Mouse (Mus musculus) thymus, postnatal 10 days (tissue): ENCODE data around the gene Zbp1.

ENCODE experiments used
- DNase-seq, 2 experiments: peaks; one replicate each; pipeline ENCODE4 v3.0.0; 2021; ENCODE audit warnings: low spot score in 2 of 2

The Zbp1 gene

DNA sequence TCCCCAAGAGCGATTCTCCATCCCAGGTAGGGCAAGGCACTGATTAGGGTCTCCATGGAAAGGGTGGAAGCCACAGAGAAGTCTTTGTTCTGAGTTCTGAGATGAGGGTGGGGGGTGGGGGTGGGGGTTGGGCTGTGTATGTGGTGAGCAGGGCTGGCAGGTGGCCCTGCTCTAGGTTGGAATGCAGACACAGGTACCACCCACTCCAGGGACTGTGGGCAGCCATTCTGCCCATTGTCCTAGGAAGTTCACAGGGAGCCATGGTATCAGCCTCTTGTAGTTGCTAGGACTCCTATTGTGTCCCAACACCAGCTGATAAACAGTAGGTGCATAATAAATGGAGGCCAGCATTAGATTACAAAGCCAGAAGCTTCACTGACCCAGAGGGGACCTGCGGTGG is 28.5 kb upstream of the Zbp1 start:
- no peak for DNase-seq

GRCm38 (mm10) chr2:173246688-173247087 is 28.0 kb upstream of the Zbp1 start:
- DNase-seq = no peak

GRCm38 (mm10) chr2:173245258-173245657 is 26.5 kb upstream of the Zbp1 start:
- DNase-seq = no peak

DNA sequence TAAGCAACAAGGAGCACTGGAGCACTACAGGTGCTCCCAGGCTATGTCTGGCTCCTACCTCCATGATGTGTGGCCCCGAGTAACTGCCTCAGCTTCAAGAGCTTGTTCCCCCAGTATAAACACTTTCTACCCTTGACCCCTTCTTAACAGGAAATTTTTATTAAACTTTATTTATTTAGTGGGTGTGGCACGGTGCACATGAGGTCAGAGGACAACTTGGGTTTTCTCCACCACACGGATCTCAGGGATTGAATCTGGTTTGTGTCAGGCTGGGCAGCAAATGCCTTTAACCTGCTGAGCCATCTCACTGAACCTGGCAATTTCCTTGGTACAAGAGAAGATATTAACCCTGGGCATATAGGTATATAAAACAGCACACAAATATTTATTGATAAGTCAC is 25.4 kb upstream of the Zbp1 start:
- no peak for DNase-seq

DNA sequence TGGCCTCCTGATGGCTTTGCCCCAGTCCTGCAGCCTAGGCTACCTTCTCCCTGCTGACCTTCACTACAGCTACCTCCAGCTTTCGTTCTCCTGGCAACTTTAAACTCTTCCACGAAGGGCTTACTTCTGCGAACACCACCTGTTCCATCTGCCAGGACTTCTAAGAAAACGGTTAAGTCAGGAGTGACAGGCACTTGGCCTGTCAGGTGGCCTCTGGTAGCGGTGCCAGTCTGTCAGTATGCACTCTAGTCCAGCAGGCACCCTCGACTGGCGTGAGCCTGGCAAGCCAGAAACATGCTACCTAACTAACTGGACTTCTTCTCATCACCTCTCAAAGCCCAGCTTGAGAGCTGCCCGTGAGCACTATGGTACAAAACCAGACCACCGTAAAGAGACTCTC is 24.9 kb upstream of the Zbp1 start:
- no peak for DNase-seq

DNA sequence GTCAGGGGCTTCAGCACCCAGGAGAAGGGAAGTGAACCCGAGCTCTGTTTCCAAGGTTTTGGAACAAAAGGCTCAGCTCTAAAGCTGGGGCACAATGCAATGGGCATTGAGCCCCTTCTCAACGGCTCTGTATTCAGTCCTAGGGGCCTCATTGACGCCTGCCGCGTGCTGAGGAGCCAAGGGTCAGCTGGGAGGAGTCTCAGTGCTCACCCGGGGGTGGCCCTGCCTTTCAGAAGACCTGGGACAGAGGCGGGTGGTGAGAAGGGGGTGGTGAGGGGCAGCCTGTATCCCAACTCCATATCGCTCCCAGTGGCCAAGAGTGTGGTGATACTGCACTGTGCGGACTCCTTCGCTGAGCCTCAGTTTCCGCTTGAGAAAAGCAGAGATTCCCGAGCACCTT is 24.2 kb upstream of the Zbp1 start:
- no peak for DNase-seq

DNA sequence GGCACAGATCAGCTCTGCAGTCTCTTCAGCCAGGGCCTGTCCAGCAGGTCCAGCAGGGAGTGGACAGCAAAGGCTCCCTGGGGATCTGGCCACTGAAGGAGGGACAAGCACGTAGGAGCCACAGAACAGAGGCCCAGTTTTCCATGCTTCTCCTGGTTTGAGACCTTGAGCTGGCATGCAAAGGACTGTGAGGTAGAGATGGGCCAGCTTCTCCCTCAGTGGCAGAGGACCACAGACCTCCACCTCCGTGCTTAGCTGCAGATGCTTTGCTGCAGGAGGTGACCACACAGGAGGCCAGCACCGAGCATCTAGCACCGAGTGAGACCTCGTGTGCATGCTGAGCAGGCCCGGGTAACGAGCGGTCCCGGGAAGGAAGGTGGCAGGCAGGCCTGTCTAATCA is 22.0 kb upstream of the Zbp1 start:
- no peak for DNase-seq

GRCm38 (mm10) chr2:173238522-173238921 is 19.8 kb upstream of the Zbp1 start:
- DNase-seq = no peak

DNA sequence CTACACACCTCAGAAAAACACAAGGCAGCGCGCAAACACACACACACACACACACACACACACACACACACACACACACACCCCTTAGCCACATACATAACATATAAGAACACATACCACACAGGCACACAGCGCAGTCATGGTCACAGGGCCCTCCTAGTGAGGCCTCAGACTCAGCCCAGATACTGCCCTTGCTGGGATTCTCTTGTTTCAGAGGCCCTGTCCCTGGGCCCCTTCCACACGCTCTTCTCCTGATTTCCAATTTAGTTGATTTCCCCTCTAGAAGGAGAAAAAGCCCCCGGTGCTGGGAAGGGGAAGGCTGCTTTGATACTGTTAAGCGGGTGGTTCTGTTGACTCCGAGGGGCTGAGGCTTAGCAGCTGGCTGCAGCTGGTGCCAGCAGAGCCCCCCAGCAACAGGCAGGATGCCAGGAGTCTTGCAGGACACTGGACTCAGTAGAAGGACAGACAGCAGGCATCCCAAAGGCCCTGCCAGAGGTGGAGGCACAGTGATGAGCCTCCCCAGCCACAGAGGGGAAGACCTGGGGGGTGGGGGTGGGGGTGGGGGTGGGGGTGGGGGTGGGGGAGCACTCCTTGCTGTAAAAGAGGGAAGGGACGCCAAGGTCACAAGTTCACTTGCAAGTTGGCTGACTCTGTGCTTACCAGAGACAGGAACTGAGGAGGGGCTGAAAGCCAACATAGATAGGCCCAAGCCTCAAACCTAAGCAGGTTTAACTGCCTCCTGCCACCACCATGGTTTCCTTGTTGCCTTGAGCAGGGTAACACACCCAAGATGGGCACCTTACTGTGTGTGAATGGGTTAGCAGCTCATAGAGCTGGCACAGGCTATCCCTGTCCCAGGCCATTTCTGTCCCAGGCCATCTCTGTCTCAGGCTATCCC is 17.0 kb upstream of the Zbp1 start:
- DNase-seq = no peak

DNA sequence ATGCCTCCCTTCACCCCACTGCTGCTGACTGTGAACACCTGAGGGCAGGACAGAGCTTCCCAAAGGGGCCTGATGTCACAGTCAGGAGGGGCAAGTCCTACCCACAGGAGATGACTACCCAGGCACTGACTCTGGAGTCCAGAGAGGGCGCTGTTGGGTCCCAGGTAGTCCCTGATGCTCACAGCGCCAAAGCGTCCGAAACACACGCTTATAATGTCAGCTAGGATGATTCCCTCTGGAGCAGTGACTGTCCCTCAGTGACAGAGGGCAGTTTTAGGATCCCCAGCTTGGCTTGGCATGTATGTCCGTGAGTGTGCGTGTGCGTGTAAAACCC is 14.0 kb upstream of the Zbp1 start:
- no peak for DNase-seq

DNA sequence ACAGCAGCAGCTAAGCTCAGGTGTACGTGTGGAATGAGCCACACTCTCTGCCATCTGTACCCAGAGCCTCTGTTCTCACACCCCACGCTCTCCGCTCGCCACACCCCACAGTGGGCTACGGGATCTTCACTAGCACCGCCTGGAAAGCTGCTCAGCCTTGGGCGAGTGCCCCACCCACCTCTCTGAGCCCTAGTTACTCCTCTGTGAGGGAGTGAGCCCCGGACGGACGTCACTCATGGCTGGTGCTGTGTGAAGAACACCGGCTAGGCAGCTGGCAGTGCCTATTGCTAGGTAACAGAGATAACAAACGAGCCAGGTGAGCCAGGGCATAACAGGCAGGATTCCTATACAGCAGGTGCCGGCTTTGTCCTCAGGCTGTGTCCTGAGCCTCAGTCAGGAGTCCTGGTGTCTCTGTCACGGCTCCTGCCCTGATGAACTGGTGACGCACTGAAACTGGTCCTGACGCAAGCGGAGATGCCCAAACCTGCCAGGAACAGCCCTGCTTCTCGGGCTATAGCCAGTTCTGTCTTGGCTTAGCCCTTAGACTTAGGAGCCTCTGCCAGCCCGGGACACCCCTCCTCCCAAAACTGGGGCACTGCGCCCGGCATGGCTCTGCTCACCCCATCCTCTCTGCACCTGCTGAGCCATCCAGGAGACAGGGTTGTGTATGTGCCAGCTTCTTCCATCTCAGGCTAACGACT is 13.5 kb upstream of the Zbp1 start:
- DNase-seq = no peak

DNA sequence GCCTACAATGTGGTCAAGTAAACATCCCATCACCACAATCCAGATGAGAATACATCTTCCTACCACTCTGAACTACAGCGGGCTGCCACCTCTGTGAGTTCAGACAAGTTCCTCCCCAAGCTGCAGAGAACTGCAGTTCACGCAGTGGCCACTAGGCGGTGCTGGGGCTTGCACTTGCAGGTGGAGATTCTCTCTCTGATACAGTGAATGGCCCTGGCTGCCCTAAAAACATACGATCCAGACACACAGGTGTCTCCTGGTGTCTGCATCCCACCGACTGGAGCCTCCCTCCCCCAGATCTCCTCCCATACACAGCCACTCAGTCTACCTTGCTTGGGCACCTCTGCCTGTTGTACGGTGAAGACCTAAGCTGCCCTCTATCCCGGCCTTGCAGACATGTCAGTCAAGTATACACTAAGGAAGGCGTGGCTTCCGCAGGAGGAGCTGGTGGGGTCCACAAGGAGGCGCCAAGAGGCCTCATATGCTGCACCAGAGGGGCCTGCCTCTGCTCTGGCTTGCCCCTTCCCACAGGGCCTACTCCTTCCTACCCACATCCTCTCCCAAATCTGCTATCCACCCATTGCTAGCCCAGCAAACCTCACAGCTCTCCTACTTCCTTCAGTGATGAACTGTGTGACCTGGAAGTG is 11.0 kb upstream of the Zbp1 start:
- peak; percentile 96 to 98 for DNase-seq

- DNase-seq = no peak
Measured at GRCm38 (mm10) chr2:173228567-173228966, 9.8 kb upstream of the Zbp1 start.

- DNase-seq = no peak
Measured at GRCm38 (mm10) chr2:173226792-173227191, 8.1 kb upstream of the Zbp1 start.

- DNase-seq = no peak
Measured at GRCm38 (mm10) chr2:173225906-173226305, 7.2 kb upstream of the Zbp1 start.

DNA sequence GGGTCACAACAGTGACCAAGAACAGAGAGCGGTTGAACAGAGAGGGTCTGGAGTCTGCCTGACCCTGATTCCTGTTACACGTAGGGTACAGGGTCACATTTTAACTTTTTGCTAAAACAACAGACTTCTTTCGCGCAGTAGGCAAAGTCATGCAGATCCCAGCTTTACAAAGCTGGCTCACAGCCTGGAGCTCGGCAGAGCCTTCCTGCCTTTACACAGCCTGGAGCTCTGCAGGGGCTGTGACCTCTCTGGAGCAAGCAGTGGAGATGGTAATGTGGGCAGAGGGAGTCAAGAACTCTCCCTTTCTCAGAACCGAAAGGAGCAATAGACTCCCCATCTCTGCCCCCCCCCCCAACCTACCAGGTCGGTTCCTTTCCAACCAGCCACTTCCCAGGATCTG is 6.1 kb upstream of the Zbp1 start:
- no peak for DNase-seq

GRCm38 (mm10) chr2:173224097-173224496 is 5.4 kb upstream of the Zbp1 start:
- no peak for DNase-seq

DNA sequence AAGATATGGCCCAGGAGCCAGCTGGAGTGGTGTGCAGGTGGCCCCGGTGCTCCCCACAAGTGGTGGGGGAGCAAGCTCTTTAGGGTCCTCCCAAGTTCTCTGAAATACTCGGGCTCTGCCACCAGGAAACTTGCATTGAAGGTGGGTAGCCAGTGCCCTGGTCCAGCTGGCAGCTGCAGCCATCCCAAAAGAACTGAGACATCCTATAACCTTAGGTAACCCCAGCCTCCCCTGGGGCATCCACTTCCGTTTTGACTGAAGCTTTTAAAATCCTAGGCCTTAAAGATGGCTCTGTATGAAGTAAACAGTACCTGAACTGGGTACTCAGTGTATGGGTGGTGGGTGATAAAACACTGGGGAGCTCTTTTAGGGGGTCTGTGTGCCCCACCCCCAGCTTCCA is 4.8 kb upstream of the Zbp1 start:
- no peak for DNase-seq

- DNase-seq = no peak
Measured at GRCm38 (mm10) chr2:173220754-173221153, 2.0 kb upstream of the Zbp1 start.

DNA sequence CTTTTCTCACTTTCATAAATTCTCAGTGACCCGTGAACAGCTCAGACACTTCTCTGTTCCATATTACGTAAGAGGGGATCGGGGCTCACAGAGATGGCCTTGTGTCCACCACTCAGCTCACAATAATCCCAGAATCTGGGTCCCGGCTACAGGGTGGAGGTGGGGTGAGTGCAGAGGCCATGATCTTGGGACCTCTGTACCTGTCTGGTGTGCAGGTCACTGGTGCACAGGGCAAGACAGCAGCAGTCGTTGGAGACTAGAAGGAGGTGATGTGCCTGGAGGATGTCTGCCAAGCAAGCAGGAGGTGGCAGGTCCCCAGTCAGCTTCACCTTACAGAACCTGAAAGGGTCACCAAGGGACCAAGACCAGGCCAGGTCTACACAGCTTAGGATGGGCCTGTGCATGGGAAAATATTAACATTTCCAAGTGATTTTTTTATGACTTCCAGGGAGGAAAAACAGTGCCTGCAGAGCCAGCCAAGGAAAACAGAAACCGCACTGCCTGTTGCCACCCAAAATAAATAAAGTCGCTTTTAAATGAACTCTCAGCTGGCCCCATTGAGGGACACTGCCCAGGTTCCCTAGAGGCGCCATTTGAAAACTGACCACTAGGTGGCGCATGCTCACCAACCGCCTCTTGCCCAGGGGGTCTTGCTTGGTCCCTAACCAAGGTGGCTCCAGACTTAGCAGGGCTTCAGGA is 682 bp upstream of the Zbp1 start:
- DNase-seq = peak in 1 of 2 experiments; percentile 54

DNA sequence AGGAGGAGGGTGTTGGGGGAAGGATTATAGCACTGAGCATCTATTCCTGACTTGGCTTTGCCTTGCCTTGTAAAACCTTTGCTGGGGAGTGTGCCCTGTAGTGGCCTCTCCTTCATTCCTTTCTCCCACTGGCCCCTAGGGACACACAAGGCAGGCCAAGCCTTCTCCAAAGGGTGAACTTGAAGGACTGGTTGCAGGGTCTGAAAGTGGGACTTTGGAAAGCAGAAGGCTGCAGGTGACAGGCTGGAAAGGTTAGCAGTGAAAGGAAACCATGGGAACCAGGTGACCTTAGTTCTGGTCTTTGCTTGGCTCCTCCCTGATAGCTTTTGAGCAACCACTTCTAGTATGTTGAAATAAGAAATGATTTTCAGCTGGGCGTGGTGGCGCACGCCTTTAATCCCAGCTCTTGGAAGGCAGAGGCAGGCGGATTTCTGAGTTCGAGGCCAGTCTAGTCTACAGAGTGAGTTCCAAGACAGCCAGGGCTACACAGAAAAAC is 912 bp downstream of the Zbp1 start:
- no peak for DNase-seq

DNA sequence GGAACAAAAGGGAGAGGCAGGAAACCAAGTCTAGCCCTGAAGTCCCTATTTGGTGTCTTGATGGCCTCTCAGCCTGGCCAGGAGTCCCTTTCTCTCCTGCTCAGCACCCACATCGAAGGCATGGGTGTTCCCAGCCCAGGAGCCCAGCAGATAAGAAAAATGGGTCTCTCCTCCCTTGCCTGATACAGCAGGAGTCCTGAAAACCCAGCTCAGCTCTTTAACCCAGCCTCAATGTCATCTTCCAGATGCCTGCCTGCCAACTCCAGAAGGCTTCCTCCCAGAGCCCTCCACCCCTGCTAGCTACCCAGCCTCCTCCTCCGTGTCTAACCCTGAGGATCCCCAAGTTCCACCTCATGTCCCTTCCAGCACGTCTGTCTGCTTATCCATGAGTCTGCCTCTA is 1.5 kb downstream of the Zbp1 start:
- DNase-seq = no peak
